Mouse (Mus musculus) adrenal gland, postnatal 36 days (tissue): ENCODE measurements at regions not wholly inside any gene's neighbourhood (a gene's known extent, or its start where the extent isn't known, plus 50 kb on each side); places are given as distances from the start of the nearest gene placed in this dataset.
A peak's percentile ranks its signal among the peaks of the same experiment; 100 is the strongest.

Experiments
- DNase-seq, 2 experiments: peaks; one replicate each; pipeline ENCODE4 v3.0.0; 2021; ENCODE audit warnings: mixed read lengths in 1 of 2

DNA sequence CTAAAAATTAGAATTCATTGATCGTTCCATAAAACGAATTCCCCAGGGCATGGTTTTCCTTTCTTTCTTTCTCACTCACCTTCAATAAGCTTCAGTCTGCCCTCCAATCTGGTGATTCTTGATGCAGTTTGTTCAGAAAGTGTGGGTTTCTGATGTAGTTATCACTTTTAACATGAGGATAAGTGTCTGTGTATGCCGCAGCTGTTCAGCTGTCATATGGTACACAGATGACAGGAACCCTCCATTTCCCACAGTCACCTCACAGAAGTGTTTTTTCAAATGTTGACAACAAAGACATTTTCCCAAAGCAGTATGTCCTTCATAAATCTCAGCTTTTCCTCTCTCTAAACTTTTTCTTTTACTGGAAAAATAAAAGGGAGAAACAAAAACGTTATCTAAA lies 2177.0 kb downstream of the 9330182O14Rik start:
- DNase-seq, result no peak

DNA sequence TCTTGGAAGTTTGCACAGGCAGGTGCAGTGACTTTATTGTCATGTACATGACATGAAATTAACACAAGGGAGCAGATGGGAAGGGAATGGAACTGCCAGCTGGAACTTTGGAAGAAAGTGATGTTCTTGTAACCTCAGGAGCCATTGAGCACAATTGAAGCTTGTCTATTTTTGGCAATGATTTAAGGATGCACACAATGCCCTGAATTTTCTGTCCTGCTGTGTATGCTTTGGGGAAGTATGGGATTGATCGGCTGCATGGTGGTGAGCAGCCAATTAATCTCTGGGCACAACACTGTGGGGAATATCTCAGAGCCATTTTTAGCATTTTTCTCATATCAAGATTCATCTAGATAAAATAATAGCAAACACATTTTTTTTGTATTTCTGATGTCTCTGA lies 2186.2 kb downstream of the 9330182O14Rik start:
- no peak for DNase-seq

DNA sequence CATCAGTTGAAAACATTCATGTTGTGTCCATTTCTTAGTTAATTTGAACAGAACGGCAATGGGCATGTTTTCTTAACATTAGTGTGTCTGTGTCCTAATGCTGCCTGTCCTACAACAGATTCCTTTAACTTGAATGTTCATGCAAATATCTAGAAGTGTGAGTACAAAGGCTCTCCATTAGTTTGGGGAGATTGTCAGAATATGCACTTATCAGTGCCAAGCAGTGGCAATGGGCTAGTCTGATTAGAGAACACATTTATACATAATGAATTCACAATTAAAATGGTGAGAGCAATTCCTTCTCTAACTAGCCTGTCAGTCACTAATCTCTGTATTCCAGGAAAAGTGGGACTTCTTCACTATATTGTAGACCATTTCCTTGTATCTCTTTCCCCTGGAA lies 2188.8 kb downstream of the 9330182O14Rik start:
- DNase-seq, result no peak

DNA sequence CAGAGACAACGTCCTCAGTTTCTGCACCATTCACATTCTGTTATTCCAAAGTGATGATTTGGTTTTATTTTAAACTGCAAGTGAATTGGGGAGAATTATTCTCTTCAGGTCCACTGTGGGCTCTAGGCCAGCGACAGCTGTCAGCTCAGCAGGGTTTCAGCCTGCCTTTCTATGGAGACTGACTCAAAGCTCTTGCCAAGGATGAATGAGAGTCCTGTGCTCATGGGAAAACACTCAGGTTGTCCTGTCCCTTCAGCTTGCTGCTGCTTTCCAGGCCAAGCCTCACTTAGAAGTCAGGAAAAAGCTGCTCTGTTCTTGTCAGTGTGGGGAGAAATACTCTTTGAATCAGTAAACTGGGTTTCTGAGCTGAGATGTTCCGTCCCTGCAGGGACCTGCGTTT lies 2191.1 kb downstream of the 9330182O14Rik start:
- no peak for DNase-seq

DNA sequence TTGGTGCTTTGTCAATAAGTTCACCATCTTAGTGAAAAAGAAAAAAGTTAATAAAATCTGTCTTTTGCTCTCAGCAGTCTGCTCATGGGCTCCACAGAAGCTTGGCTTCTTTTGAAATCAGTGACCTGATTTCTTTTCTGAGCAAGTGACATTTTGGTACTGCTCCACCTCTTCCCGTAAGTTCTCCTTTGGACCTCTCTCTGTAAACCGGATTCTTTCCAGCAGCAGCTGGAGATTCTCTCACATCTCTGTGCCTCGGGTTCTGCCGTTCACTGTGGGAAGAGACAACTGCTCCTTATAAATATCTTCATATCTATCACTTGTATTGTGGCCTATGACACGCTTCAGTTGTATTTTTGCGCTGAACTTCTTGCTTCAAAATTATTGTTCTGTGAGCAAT lies 2194.4 kb downstream of the 9330182O14Rik start:
- DNase-seq, result no peak

DNA sequence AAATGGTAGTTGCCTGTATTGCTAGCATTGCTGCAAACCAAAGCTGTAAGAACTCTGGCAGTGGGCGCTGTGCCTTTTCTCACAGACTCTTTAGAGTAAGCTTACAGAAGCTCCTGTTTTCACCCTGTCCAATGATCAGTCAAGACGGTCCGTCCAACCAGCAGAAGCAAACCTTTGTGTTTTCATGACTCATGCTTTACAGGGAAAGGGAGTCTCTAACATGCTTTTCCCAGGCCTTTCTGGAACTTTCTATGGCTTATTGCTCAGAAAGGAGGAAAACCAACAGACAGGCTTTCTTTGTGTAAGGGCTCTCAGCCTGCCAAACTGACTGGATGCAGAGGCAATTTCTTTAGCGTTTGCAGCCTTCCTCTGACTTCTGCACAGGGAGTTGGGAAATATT lies 2195.6 kb downstream of the 9330182O14Rik start:
- peak in 1 of 2 experiments; percentile 4 for DNase-seq

DNA sequence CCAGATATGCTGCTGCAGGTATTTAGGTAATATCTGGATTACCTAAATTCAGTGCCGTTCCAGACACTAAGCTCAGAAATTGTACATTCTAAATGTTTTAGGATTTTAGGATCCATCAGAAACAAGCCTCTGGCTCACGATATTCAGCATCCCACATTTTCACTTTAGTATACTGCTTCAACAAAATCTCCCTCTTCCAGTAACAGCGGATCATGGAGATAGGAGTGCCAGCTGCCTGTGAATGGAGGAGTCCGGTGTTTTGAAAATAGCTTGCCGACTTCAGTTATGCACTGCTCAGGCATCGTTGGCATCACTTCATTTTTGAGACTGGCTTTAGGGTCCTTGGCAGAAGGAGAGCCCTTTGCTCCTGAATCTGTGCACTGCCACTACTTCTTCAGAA lies 2199.5 kb downstream of the 9330182O14Rik start:
- DNase-seq, result no peak

DNA sequence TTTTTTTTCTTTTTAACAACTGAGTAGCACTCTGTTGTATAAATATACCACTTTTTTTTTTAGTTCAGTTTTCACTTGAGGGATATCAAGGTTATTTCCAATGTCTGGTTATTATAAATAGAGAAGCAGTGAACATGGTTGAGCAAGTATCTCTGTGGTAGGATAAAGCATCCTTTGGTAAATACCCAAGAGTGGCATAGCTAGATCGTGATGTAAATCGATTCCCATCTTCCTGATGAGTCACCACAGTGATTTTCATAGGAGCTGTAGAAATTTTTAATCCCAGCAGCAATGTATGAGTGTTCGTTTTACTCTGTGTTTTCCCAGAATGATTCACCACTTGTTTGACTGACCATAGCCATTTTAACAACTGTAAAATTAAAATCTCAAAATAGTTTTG lies 2212.0 kb downstream of the 9330182O14Rik start:
- DNase-seq, result no peak

DNA sequence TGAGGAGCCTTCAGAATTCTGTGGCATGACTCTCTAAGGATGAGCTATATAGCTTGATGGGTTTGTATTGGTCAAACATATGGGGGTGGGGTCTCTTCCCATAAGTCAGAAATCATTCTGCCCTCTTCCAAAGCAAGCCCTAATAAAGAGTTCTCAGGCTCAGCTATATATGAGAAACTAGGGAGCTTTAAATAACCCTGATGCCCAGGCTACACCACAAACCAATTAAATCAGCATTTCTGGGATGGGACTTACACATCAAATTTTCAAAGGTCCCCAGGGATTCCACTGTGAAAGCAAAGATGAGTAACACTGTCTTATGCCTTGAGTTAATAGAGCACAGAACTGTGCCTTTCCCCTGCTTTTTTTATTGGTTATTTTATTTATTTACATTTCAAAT lies 2227.7 kb downstream of the 9330182O14Rik start:
- no peak for DNase-seq

DNA sequence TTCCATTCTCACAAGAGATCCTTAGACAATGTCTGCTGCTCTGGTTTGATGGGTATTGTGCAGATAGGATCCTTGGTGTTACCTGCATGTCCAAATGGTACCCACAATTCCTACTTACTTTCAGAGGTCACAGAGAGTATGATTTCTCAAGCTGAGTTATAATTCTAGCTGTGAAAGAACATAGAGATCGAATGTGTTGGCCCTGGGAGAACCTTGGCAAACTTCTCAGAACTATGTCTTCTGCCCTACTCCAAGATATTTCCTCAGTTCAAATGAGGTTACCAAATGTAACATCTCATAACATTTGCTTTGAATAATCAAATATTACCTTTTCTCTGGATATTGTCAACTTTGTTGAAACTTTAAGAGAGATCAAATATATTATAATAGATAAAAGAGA lies 2230.8 kb downstream of the 9330182O14Rik start:
- no peak for DNase-seq

DNA sequence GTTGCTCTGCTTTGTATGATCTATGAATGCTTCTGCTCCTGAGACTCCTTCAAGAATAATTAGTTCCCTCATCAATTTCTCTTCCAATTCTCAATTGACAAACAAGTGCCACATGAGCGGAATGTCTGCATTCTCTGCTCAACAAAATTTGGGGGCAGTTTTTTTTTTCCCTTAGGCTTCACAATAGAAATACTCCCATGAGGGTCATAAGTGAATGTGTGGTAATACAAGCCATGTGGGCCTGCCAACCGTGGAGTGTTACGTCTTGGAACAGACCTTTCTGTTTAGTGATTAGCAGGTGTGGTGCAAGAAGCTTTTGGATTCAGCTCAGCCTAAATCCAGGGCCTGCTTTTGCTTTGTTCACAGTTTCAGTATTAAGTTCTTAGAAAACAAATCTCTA lies 2232.6 kb downstream of the 9330182O14Rik start:
- DNase-seq, result peak; percentile 2 to 5

DNA sequence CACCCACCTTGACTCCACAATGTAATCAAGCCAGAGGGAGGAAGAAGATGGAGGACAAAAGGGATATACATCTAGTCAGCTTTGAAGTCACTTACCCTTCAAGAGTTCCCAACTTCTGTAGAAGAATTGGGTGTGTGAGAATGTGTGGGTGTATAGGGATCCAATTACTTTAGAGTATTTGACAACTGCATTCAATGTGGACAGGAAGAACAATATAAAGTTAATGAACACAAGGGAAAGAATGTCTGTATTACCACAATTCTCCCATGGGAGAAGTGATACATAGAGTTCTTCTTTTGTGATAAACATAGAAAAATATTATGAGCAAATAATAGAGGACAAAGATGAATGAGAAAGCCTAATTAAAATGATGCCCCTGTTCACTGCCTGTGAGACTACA lies 2235.4 kb downstream of the 9330182O14Rik start:
- no peak for DNase-seq

DNA sequence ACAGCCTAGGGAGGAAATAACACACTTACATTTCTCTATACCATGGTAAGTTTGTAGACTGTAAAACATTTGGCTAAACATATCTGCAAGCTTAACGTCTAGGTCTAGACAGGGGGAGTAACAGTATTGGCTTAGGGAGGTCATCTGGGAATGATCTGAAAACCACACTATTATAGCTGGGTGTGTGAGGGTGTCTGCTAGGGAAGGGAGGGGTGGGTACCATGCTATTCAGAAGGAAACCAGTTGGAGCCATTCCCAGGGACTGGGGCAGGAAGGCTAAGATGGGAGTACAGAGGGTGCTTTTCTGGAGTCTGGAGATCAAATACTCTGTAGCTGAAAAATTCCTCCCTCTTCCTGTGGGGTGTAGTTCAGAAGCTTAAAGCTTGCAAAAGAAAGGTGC lies 2235.9 kb downstream of the 9330182O14Rik start:
- no peak for DNase-seq

DNA sequence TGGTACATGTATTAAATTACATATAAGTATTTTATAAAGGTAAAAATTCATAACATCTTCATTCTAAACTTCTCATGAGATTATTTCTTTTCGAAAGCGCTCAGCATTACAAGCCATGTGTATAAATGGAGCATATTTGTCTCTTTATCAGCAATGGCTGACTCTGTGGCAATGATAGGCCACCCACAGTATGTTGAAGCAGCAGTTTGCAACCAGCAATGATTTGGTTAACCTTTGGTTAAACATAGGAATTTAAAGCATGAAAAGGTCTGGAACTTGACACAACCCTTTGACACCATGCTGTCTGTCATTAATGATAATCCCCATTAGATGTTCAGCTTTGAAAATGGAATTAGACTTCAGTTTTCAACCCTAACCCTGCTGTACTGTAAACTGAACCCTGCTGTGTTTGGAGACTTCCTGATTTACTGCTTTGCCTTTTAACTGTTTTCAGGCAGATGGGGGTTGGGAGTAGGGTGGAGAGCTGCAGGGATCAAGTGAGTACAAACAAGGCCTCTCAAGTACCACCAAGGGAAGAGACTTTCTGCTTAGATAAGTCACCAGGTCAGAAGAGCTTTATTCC lies 2238.6 kb downstream of the 9330182O14Rik start:
- DNase-seq, result no peak
